Mouse (Mus musculus): Measurements from ENCODE around the gene Iqsec3.

- TF ChIP-seq GATA1 (IDR thresholded peaks at IDR 0.05; ENCODE audit: borderline replicate concordance, low read length) (no peak), FLI1 (IDR thresholded peaks at IDR 0.05; ENCODE audit: low read length) (no peak)
Observed at GRCm38 (mm10) chr6:121494319-121494718, 20.8 kb upstream of the Iqsec3 start.
